Mouse (Mus musculus): ENCODE measurements at regions not wholly inside any gene's neighbourhood (a gene's known extent, or its start where the extent isn't known, plus 50 kb on each side); places are given as distances from the start of the nearest gene placed in this dataset.
A peak's percentile ranks its signal among the peaks of the same experiment; 100 is the strongest.

DNA sequence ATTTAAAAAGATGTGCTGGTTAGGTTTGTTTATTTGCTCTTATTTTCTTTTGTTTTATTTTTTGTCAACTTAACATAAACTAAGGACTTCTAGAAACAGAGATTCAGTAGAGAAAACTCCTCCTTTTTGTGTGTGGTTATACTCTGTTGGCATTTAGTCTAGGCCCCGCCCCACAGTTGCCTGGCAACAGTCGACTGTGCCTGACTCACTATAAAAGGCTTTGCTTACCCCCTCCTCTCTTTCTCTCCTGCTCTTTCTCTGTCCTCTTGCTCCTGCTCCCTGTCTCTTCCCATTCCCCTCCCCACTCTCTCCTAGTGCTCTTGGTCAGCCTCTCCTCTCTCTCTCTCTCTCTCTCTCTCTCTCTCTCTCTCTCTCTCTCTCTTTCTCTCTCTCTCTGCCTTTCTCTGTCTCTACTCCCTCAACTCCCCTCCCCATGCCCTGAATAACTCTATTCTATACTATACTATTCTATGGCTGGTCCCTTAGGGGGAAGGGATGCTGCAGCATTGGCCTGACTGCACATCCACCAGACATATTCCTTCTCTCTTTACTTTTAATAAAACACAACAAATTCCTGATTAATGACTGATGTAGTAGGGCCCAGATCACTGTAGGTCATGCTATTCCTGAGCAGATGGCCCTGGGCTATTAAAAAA lies 76.6 kb upstream of the Fscb start:
- peak; percentile 6 for DNase-seq
- intact Hi-C loops (cut with DNase I): no loop called here

DNA sequence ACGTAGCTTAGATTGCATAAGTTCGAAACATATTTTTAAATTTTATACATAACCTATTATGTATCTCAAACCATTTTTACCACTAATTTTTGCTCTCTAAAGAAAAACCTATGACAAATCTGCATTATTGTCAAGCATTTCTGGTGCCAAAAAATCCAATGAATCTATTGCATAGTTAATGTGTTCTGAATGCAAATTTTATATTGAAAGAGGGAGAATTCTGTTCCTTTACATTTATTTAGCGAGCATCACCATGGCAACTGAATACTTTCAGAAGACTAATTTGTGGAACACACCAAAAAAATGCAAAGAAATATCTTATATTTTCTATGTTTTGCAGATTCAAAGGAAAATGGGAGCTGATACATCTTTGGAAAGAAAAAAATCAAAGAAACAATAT lies 66.6 kb upstream of the Fscb start:
- DNase-seq: no peak
- intact Hi-C loops (cut with DNase I): loop anchor here (10.0 kb wide), 1 partner anchor 1576 kb away; no protein-coding TSS in a partner anchor

Measured in left cerebral cortex, postnatal 4 days (tissue).